Mouse (Mus musculus) forelimb bud, embryonic 11.5 days (tissue): ENCODE data around the gene Ece1.

Experiments used
- DNase-seq: peaks from one replicate; pipeline ENCODE4 v3.0.0-alpha.2; 2012; ENCODE audit warnings: low read depth, low spot score

Ece1 gene

GRCm38 (mm10) chr4:137855741-137856341 lies 6.2 kb upstream of the Ece1 start:
- no peak for DNase-seq

GRCm38 (mm10) chr4:137857116-137857515 lies 4.9 kb upstream of the Ece1 start:
- DNase-seq: peak; percentile 59

- DNase-seq: no peak
Observed at GRCm38 (mm10) chr4:137858371-137858770, 3.7 kb upstream of the Ece1 start.

- no peak for DNase-seq
Observed at GRCm38 (mm10) chr4:137861461-137862011, 501 bp upstream of the Ece1 start.

- DNase-seq: no peak
Observed at GRCm38 (mm10) chr4:137862516-137863240, 641 bp downstream of the Ece1 start.

- DNase-seq: no peak
Observed at GRCm38 (mm10) chr4:137864031-137864430, 2.0 kb downstream of the Ece1 start.

- DNase-seq: no peak
Observed at GRCm38 (mm10) chr4:137864769-137865168, 2.7 kb downstream of the Ece1 start.

GRCm38 (mm10) chr4:137865221-137865641 lies 3.2 kb downstream of the Ece1 start:
- no peak for DNase-seq

- DNase-seq: no peak
Observed at GRCm38 (mm10) chr4:137866206-137866863, 4.3 kb downstream of the Ece1 start.

GRCm38 (mm10) chr4:137867225-137867624 lies 5.2 kb downstream of the Ece1 start:
- DNase-seq: no peak

- no peak for DNase-seq
Observed at GRCm38 (mm10) chr4:137867675-137868257, 5.7 kb downstream of the Ece1 start.

GRCm38 (mm10) chr4:137869667-137870274 lies 7.7 kb downstream of the Ece1 start:
- DNase-seq: no peak

GRCm38 (mm10) chr4:137870979-137871378 lies 8.9 kb downstream of the Ece1 start:
- DNase-seq: no peak

- no peak for DNase-seq
Observed at GRCm38 (mm10) chr4:137871431-137871830, 9.4 kb downstream of the Ece1 start.

- DNase-seq: no peak
Observed at GRCm38 (mm10) chr4:137874337-137874736, 12.3 kb downstream of the Ece1 start.

- DNase-seq: no peak
Observed at GRCm38 (mm10) chr4:137874826-137875225, 12.8 kb downstream of the Ece1 start.

GRCm38 (mm10) chr4:137875466-137876092 lies 13.5 kb downstream of the Ece1 start:
- DNase-seq: no peak

GRCm38 (mm10) chr4:137876834-137877233 lies 14.8 kb downstream of the Ece1 start:
- no peak for DNase-seq

GRCm38 (mm10) chr4:137877432-137877881 lies 15.4 kb downstream of the Ece1 start:
- peak; percentile 72 for DNase-seq

- DNase-seq: no peak
Observed at GRCm38 (mm10) chr4:137879383-137880156, 17.5 kb downstream of the Ece1 start.
